Mouse (Mus musculus) lung, embryonic 15.5 days (tissue): ENCODE measurements around the gene Cd300ld4. TPM values are rescaled to one million over a fixed set of nuclear protein-coding genes. Genes with fewer than 3 reads are reported as not detected.
"Not testable (repeated sequence)": the region's sequence is repeated elsewhere in the genome, so short reads cannot be mapped to it uniquely, and the experiment has no call there.

Experiments
- ATAC-seq: fragments of 200-750 bp; cut with Nextera tagmentation; 2 replicates; pipeline ENCODE4 v1.8.0; 2017; ENCODE audit warnings: moderate number of reproducible peaks, borderline replicate concordance; ENCODE audit not compliant: low FRiP score, low TSS enrichment; ENCODE audit errors: extremely low read depth
- H3K27ac ChIP-seq: fragments of 300-500 bp; sonication (generic); 2 replicates; pipeline ENCODE4 v1.5.1; 2015; ENCODE audit warnings: moderate library complexity, mild to moderate bottlenecking, inconsistent platforms
- H3K27me3 ChIP-seq: fragments of 300-500 bp; sonication (generic); 2 replicates; pipeline ENCODE4 v1.6.1; 2015; ENCODE audit warnings: inconsistent platforms
- H3K36me3 ChIP-seq: fragments of 300-500 bp; sonication (generic); 2 replicates; pipeline ENCODE4 v1.6.1; 2015; ENCODE audit warnings: inconsistent platforms
- H3K4me1 ChIP-seq: fragments of 300-500 bp; sonication (generic); 2 replicates; pipeline ENCODE4 v1.6.1; 2015; ENCODE audit warnings: inconsistent platforms
- H3K4me2 ChIP-seq: fragments of 300-500 bp; sonication (generic); 2 replicates; pipeline ENCODE4 v1.6.1; 2015; ENCODE audit warnings: inconsistent platforms, mild to moderate bottlenecking, moderate library complexity
- H3K4me3 ChIP-seq: fragments of 300-500 bp; sonication (generic); 2 replicates; pipeline ENCODE4 v1.5.1; 2015; ENCODE audit warnings: mild to moderate bottlenecking, inconsistent platforms
- H3K9ac ChIP-seq: fragments of 300-500 bp; sonication (generic); 2 replicates; pipeline ENCODE4 v1.6.1; 2015; ENCODE audit warnings: inconsistent platforms
- H3K9me3 ChIP-seq: fragments of 300-500 bp; sonication (generic); 2 replicates; pipeline ENCODE4 v1.6.1; 2016; ENCODE audit warnings: inconsistent platforms
- WGBS: fragments of 180-500 bp; shearing (Covaris S2); methylation state at CpG from one replicate; pipeline ENCODE4 v1.1.7; 2015; 5-methylcytosine and 5-hydroxymethylcytosine counted together
- polyA plus RNA-seq: library from polyadenylated mRNA; unstranded; fragments of >200 nt; fragmentation: Nextera tagmentation; extraction: Ambion mirVana; gene quantifications from 2 replicates; pipeline ENCODE4 v1.2.1, GENCODE M21; 2015

Gene Cd300ld4
- polyA plus RNA-seq, 1 experiment from 2014 or later = not detected

GRCm38 (mm10) chr11:115052206-115052605 lies 25.4 kb upstream of the Cd300ld4 start:
- ATAC-seq = no peak
- Histone ChIP-seq H3K27me3 (no peaks in the 10 kb centered on the region), H3K4me1 (no peaks in the 10 kb centered on the region), H3K9ac (no peak overlapping the region), H3K36me3 (no peaks in the 10 kb centered on the region), H3K4me3 (no peak overlapping the region), H3K27ac (no peak overlapping the region), H3K4me2 (no peak overlapping the region), H3K9me3 (no peaks in the 10 kb centered on the region)
- WGBS = 2% methylated on average over 9 of the region's 9 CpGs

GRCm38 (mm10) chr11:115049282-115049895 lies 22.6 kb upstream of the Cd300ld4 start:
- ATAC-seq = no peak
- no peak overlapping the region for H3K27ac ChIP-seq
- WGBS = 32% methylated on average over 3 of the region's 3 CpGs
- H3K9me3 ChIP-seq = no peaks in the 10 kb centered on the region
- H3K9ac ChIP-seq = no peak overlapping the region
- no peak overlapping the region for H3K4me2 ChIP-seq
- H3K4me1 ChIP-seq = no peaks in the 10 kb centered on the region
- no peak overlapping the region for H3K4me3 ChIP-seq
- H3K27me3 ChIP-seq = no peaks in the 10 kb centered on the region
- H3K36me3 ChIP-seq = no peaks in the 10 kb centered on the region

- Histone ChIP-seq H3K9me3 (no peaks in the 10 kb centered on the region), H3K4me1 (no peaks in the 10 kb centered on the region), H3K4me2 (no peak within 1 kb of the TSS), H3K4me3 (no peak within 1 kb of the TSS), H3K27me3 (no peaks in the 10 kb centered on the region), H3K27ac (no peak within 1 kb of the TSS), H3K36me3 (no peaks in the 10 kb centered on the region), H3K9ac (no peak within 1 kb of the TSS)
- 71% methylated on average over 2 of the region's 2 CpGs for WGBS
- no peak for ATAC-seq
These were observed 21.4 kb upstream of the Cd300ld4 start, which contains the start of gene Cd300ld3 for GRCm38 (mm10) chr11:115048259-115048658. TSS of gene Cd300ld3 (minus strand) at chr11:115048409.

- not testable (repeated sequence) for H3K4me2 ChIP-seq, H3K4me3 ChIP-seq, H3K27ac ChIP-seq, H3K4me1 ChIP-seq, H3K9ac ChIP-seq, ATAC-seq, H3K36me3 ChIP-seq, H3K27me3 ChIP-seq, H3K9me3 ChIP-seq
- no CpG with 5 or more reads among the region's 6 CpGs for WGBS
These were observed 10.9 kb upstream of the Cd300ld4 start, which contains the start of gene Cd300ld5 for GRCm38 (mm10) chr11:115037669-115038068. TSS of gene Cd300ld5 (minus strand) at chr11:115037769.

GRCm38 (mm10) chr11:115016093-115016492 lies 10.7 kb downstream of the Cd300ld4 start, which contains the start of gene Cd300ld2:
TSS of gene Cd300ld2 (minus strand) at chr11:115016193.
- ATAC-seq, H3K9ac ChIP-seq, H3K27ac ChIP-seq, H3K9me3 ChIP-seq, H3K36me3 ChIP-seq, H3K4me3 ChIP-seq, H3K4me2 ChIP-seq, H3K4me1 ChIP-seq, H3K27me3 ChIP-seq: not testable (repeated sequence)
- no CpG with 5 or more reads among the region's 7 CpGs for WGBS

- H3K36me3 ChIP-seq = no peaks in the 10 kb centered on the region
- 73% methylated on average over 5 of the region's 5 CpGs for WGBS
- H3K27me3 ChIP-seq = no peaks in the 10 kb centered on the region
- H3K4me1 ChIP-seq = no peaks in the 10 kb centered on the region
- H3K27ac ChIP-seq = no peak overlapping the region
- no peak overlapping the region for H3K4me3 ChIP-seq
- H3K4me2 ChIP-seq = no peak overlapping the region
- no peak overlapping the region for H3K9ac ChIP-seq
- H3K9me3 ChIP-seq = no peaks in the 10 kb centered on the region
- ATAC-seq = no peak
These were observed 22.7 kb downstream of the Cd300ld4 start for GRCm38 (mm10) chr11:115004070-115004469.

GRCm38 (mm10) chr11:115001474-115002040 lies 25.3 kb downstream of the Cd300ld4 start, which contains the start of gene Cd300c2:
TSS of gene Cd300c2 (minus strand) at chr11:115001880.
- 64% methylated on average over 7 of the region's 7 CpGs for WGBS
- H3K9ac ChIP-seq = no peak within 1 kb of the TSS
- no peaks in the 10 kb centered on the region for H3K27me3 ChIP-seq
- no peak within 1 kb of the TSS for H3K4me3 ChIP-seq
- no peaks in the 10 kb centered on the region for H3K9me3 ChIP-seq
- H3K27ac ChIP-seq = no peak within 1 kb of the TSS
- no peaks in the 10 kb centered on the region for H3K4me1 ChIP-seq
- ATAC-seq = no peak
- no peak within 1 kb of the TSS for H3K4me2 ChIP-seq
- H3K36me3 ChIP-seq = no peaks in the 10 kb centered on the region

- 55% methylated on average over 4 of the region's 4 CpGs for WGBS
These were observed 37.0 kb downstream of the Cd300ld4 start, which contains the start of gene Cd300ld for GRCm38 (mm10) chr11:114989793-114990192. TSS of gene Cd300ld (minus strand) at chr11:114989922.

GRCm38 (mm10) chr11:114981866-114982265 lies 44.9 kb downstream of the Cd300ld4 start:
- Histone ChIP-seq H3K27ac (no peak overlapping the region), H3K4me1 (no peaks in the 10 kb centered on the region), H3K36me3 (no peaks in the 10 kb centered on the region), H3K9me3 (peaks cover 3% of the 10 kb centered on the region; the same call in 1 of the 2 replicates), H3K4me2 (no peak overlapping the region), H3K27me3 (no peaks in the 10 kb centered on the region), H3K4me3 (no peak overlapping the region), H3K9ac (no peak overlapping the region)
- 56% methylated on average over 4 of the region's 4 CpGs for WGBS
- ATAC-seq = no peak

More at GRCm38 (mm10) chr11:114989793-114990192, 37.0 kb downstream of the Cd300ld4 start, which contains the start of gene Cd300ld:
- H3K4me3 ChIP-seq = no peak within 1 kb of the TSS
- no peak within 1 kb of the TSS for H3K27ac ChIP-seq
- H3K9me3 ChIP-seq = no peaks in the 10 kb centered on the region
- no peak within 1 kb of the TSS for H3K9ac ChIP-seq
- H3K4me1 ChIP-seq = no peaks in the 10 kb centered on the region
- H3K27me3 ChIP-seq = no peaks in the 10 kb centered on the region
- H3K4me2 ChIP-seq = no peak within 1 kb of the TSS
- H3K36me3 ChIP-seq = no peaks in the 10 kb centered on the region
- ATAC-seq = no peak

- 72% methylated on average over 10 of the region's 10 CpGs for WGBS
These were observed 54.1 kb downstream of the Cd300ld4 start for GRCm38 (mm10) chr11:114972726-114973125.

More at GRCm38 (mm10) chr11:114972726-114973125, 54.1 kb downstream of the Cd300ld4 start:
- Histone ChIP-seq H3K36me3 (no peaks in the 10 kb centered on the region), H3K4me2 (no peak overlapping the region), H3K27me3 (no peaks in the 10 kb centered on the region), H3K4me1 (no peaks in the 10 kb centered on the region), H3K27ac (no peak overlapping the region), H3K9ac (no peak overlapping the region), H3K9me3 (0 out of 2 replicates have a peak, but pooled peaks cover 10% of the 10 kb centered on the region), H3K4me3 (no peak overlapping the region)
- ATAC-seq = no peak
